Comparison of ENCODE assay signal across 16 mouse cellular contexts in the genomic region with DNA sequence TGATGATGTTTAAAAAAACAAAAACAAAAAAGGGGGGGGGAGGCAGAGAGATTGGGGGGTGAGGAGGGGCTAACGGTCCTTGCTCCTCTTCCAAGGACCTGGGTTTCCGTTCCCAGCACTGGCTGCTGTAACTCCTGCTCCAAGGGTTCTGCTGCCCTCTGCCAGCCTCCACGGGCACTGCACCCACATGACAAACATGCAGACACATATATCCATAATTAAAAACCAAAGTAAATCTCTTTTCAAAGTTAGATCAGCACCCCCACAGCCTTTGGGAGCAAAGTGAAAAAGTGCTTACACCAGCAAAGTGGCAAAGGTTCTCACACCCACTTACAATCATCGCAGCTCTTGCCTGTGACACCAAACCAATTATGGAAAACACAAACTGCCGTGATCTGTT. TPM values are rescaled to one million over a fixed set of nuclear protein-coding genes. Genes with fewer than 3 reads are reported as not detected.
DNase-seq lines count a peak whose midpoint lies in the region; ATAC-seq and TF ChIP-seq lines count a peak whose summit lies in the region.
"Had no signal": no experiment of that assay in that cellular context is flagged by ENCODE, and none has a peak within 500 bp of the region (broad histone marks: within the 10 kb centered on the region; RNA-seq: fewer than 3 reads in every experiment).

No protein-coding gene starts in this region.

- no peak for ATAC-seq in hindbrain, postnatal 0 days
- no peak for ATAC-seq in midbrain, postnatal 0 days (ENCODE audit: low FRiP score)
- ATAC-seq in midbrain, embryonic 14.5 days (ENCODE audit: low FRiP score, low TSS enrichment), result no peak
- ATAC-seq in forebrain, embryonic 11.5 days (replicated peaks; ENCODE audit: low FRiP score), result no peak
- ATAC-seq: forebrain, embryonic 15.5 days; hindbrain, embryonic 16.5 days; midbrain, embryonic 15.5 days had no signal

- peak; percentile 29 for TF ChIP-seq CTCF in hindbrain, postnatal 0 days (IDR thresholded peaks at IDR 0.05; ENCODE audit: low read depth)
- TF ChIP-seq CTCF in midbrain, postnatal 0 days (IDR thresholded peaks at IDR 0.05), result peak; percentile 39
- TF ChIP-seq CTCF in E14TG2a.4 (conservative IDR thresholded peaks at IDR 0.05; ENCODE audit: low read length), result peak; percentile 62
- 0 out of 2 replicates have a peak, but pooled peaks have one; percentile 19 for TF ChIP-seq CTCF in cortical plate, adult 2 months (IDR thresholded peaks at IDR 0.05; ENCODE audit: extremely low read depth, insufficient read depth, low read length)

- no peak overlapping the region for H3K4me2 ChIP-seq in hindbrain, postnatal 0 days (ENCODE audit: low read depth, low read length)
- no peak overlapping the region for H3K4me2 ChIP-seq in midbrain, postnatal 0 days (ENCODE audit: low read depth, low read length, poor library complexity, severe bottlenecking)
- no peak overlapping the region for H3K4me2 ChIP-seq in midbrain, embryonic 14.5 days (ENCODE audit: low read length)
- no peak overlapping the region for H3K4me2 ChIP-seq in forebrain, embryonic 11.5 days (ENCODE audit: low read depth, low read length, severe bottlenecking)
- H3K4me2 ChIP-seq: forebrain, embryonic 15.5 days; midbrain, embryonic 15.5 days; neural tube, embryonic 12.5 days had no signal

- H3K36me3 ChIP-seq in hindbrain, postnatal 0 days (ENCODE audit: insufficient read depth, low read length), result no peaks in the 10 kb centered on the region
- peaks cover 20% of the 10 kb centered on the region for H3K36me3 ChIP-seq in hindbrain, embryonic 10.5 days
- 0 out of 2 replicates have a peak, but pooled peaks cover 2% of the 10 kb centered on the region for H3K36me3 ChIP-seq in midbrain, postnatal 0 days (ENCODE audit: insufficient read depth, low read length)
- H3K36me3 ChIP-seq in midbrain, embryonic 14.5 days (ENCODE audit: control insufficient read depth, insufficient read depth, low read length), result no peaks in the 10 kb centered on the region
- H3K36me3 ChIP-seq in E14TG2a.4 (ENCODE audit: insufficient read depth, low read length), result peaks cover 18% of the 10 kb centered on the region
- H3K36me3 ChIP-seq in forebrain, embryonic 11.5 days (ENCODE audit: control insufficient read depth, insufficient read depth, low read length), result no peaks in the 10 kb centered on the region; the same call in 1 of the 2 replicates
- H3K36me3 ChIP-seq: midbrain, embryonic 15.5 days had no signal

- H3K9ac ChIP-seq in hindbrain, postnatal 0 days (replicated peaks; ENCODE audit: low read length), result no peak overlapping the region
- no peak overlapping the region for H3K9ac ChIP-seq in midbrain, postnatal 0 days (replicated peaks; ENCODE audit: low read length, poor library complexity, severe bottlenecking)
- H3K9ac ChIP-seq in midbrain, embryonic 14.5 days (replicated peaks; ENCODE audit: low read length), result no peak overlapping the region
- H3K9ac ChIP-seq in forebrain, embryonic 11.5 days (ENCODE audit: low read length), result no peak overlapping the region
- H3K9ac ChIP-seq: forebrain, embryonic 15.5 days; midbrain, embryonic 15.5 days; neural tube, embryonic 12.5 days had no signal

- DNase-seq in hindbrain, postnatal 0 days (ENCODE audit: low spot score), result no peak
- no peak for DNase-seq in hindbrain, embryonic 10.5 days (ENCODE audit: low spot score)
- no peak for DNase-seq in midbrain, postnatal 0 days (ENCODE audit: low spot score)
- no peak for DNase-seq in midbrain, embryonic 14.5 days
- no peak for DNase-seq in forebrain, embryonic 11.5 days (ENCODE audit: low spot score)
- no peak for DNase-seq in layer of hippocampus, adult 18-20 months (ENCODE audit: low spot score in 2 of 2)
- DNase-seq: gastrocnemius, postnatal 14 days; kidney, postnatal 14 days; layer of hippocampus, postnatal 36 days; lung, postnatal 4 days had no signal

- no peaks in the 10 kb centered on the region for H3K4me1 ChIP-seq in hindbrain, postnatal 0 days (ENCODE audit: insufficient read depth, low read length)
- H3K4me1 ChIP-seq in hindbrain, embryonic 10.5 days (replicated peaks), result peaks cover 3% of the 10 kb centered on the region; the same call in 1 of the 2 replicates
- H3K4me1 ChIP-seq in midbrain, postnatal 0 days (ENCODE audit: insufficient read depth, low read length), result no peaks in the 10 kb centered on the region
- H3K4me1 ChIP-seq in midbrain, embryonic 14.5 days (ENCODE audit: control insufficient read depth, insufficient read depth, low read length), result no peaks in the 10 kb centered on the region
- H3K4me1 ChIP-seq in E14TG2a.4 (replicated peaks; ENCODE audit: low read depth, low read length), result peaks cover 36% of the 10 kb centered on the region
- no peaks in the 10 kb centered on the region for H3K4me1 ChIP-seq in cortical plate, adult 2 months (ENCODE audit: control insufficient read depth, insufficient read depth, low read length)
- H3K4me1 ChIP-seq in forebrain, embryonic 11.5 days (replicated peaks; ENCODE audit: control insufficient read depth, insufficient read depth, low read length), result no peaks in the 10 kb centered on the region
- H3K4me1 ChIP-seq: forebrain, embryonic 15.5 days; midbrain, embryonic 15.5 days; neural tube, embryonic 12.5 days had no signal

- WGBS in hindbrain, postnatal 0 days, result 93% methylated on average over 5 of the region's 5 CpGs
- 96% methylated on average over 5 of the region's 5 CpGs for WGBS in hindbrain, embryonic 10.5 days
- 98% methylated on average over 5 of the region's 5 CpGs for WGBS in midbrain, postnatal 0 days
- 94% methylated on average over 5 of the region's 5 CpGs for WGBS in midbrain, embryonic 14.5 days
- WGBS in forebrain, embryonic 11.5 days, result 89% methylated on average over 5 of the region's 5 CpGs

- H3K27me3 ChIP-seq in hindbrain, postnatal 0 days (ENCODE audit: insufficient read depth, low read length), result no peaks in the 10 kb centered on the region
- no peaks in the 10 kb centered on the region for H3K27me3 ChIP-seq in hindbrain, embryonic 10.5 days (ENCODE audit: insufficient read depth, poor library complexity, severe bottlenecking)
- H3K27me3 ChIP-seq in midbrain, postnatal 0 days (ENCODE audit: insufficient read depth, low read length), result no peaks in the 10 kb centered on the region
- no peaks in the 10 kb centered on the region for H3K27me3 ChIP-seq in midbrain, embryonic 14.5 days (ENCODE audit: control insufficient read depth, insufficient read depth, low read length)
- H3K27me3 ChIP-seq in E14TG2a.4 (ENCODE audit: insufficient read depth, low read length), result no peaks in the 10 kb centered on the region
- H3K27me3 ChIP-seq in forebrain, embryonic 11.5 days (ENCODE audit: control insufficient read depth, insufficient read depth, low read length), result no peaks in the 10 kb centered on the region
- H3K27me3 ChIP-seq: forebrain, embryonic 15.5 days; midbrain, embryonic 15.5 days; neural tube, embryonic 12.5 days had no signal

- H3K4me3 ChIP-seq in hindbrain, postnatal 0 days (ENCODE audit: low read length), result no peak overlapping the region
- H3K4me3 ChIP-seq in hindbrain, embryonic 10.5 days, result no peak overlapping the region
- no peak overlapping the region for H3K4me3 ChIP-seq in midbrain, postnatal 0 days (ENCODE audit: low read depth, low read length)
- no peak overlapping the region for H3K4me3 ChIP-seq in midbrain, embryonic 14.5 days (replicated peaks; ENCODE audit: low read depth, low read length)
- H3K4me3 ChIP-seq in E14TG2a.4 (replicated peaks; ENCODE audit: low read length), result no peak overlapping the region
- no peak overlapping the region for H3K4me3 ChIP-seq in cortical plate, adult 2 months (ENCODE audit: insufficient read depth, low read length)
- H3K4me3 ChIP-seq in forebrain, embryonic 11.5 days (ENCODE audit: low read depth, low read length), result no peak overlapping the region
- H3K4me3 ChIP-seq: forebrain, embryonic 15.5 days; midbrain, embryonic 15.5 days; neural tube, embryonic 12.5 days had no signal

- TF ChIP-seq POLR2A in cortical plate, adult 2 months (IDR thresholded peaks at IDR 0.05; ENCODE audit: extremely low read depth, insufficient read depth, low read length), result no peak

- no peaks in the 10 kb centered on the region for H3K9me3 ChIP-seq in hindbrain, postnatal 0 days (ENCODE audit: low read length)
- 0 out of 2 replicates have a peak, but pooled peaks cover 4% of the 10 kb centered on the region for H3K9me3 ChIP-seq in hindbrain, embryonic 10.5 days
- H3K9me3 ChIP-seq in midbrain, postnatal 0 days (ENCODE audit: low read length), result no peaks in the 10 kb centered on the region
- no peaks in the 10 kb centered on the region for H3K9me3 ChIP-seq in midbrain, embryonic 14.5 days (ENCODE audit: control insufficient read depth, low read length)
- no peaks in the 10 kb centered on the region for H3K9me3 ChIP-seq in E14TG2a.4 (ENCODE audit: low read length)
- no peaks in the 10 kb centered on the region; the same call in 1 of the 2 replicates for H3K9me3 ChIP-seq in forebrain, embryonic 11.5 days (ENCODE audit: control insufficient read depth, low read length)
- H3K9me3 ChIP-seq: forebrain, embryonic 15.5 days; midbrain, embryonic 15.5 days; neural tube, embryonic 12.5 days had no signal

- H3K27ac ChIP-seq in hindbrain, postnatal 0 days, result no peak overlapping the region
- H3K27ac ChIP-seq in hindbrain, embryonic 10.5 days, result no peak overlapping the region
- no peak overlapping the region for H3K27ac ChIP-seq in midbrain, postnatal 0 days (ENCODE audit: low read depth, low read length)
- H3K27ac ChIP-seq in midbrain, embryonic 14.5 days (replicated peaks; ENCODE audit: low read depth, low read length), result no peak overlapping the region
- H3K27ac ChIP-seq in cortical plate, adult 2 months (ENCODE audit: insufficient read depth, low read length), result no peak overlapping the region
- H3K27ac ChIP-seq in forebrain, embryonic 11.5 days (ENCODE audit: low read depth, low read length), result no peak overlapping the region
- H3K27ac ChIP-seq: forebrain, embryonic 15.5 days; midbrain, embryonic 15.5 days; neural tube, embryonic 12.5 days had no signal

RNA-seq across cellular contexts. Expression of gene Fryl, which starts 57.7 kb away (rescaled TPM):
- 69.4 and 80.6 TPM in 2 replicates for total RNA-seq in hindbrain, postnatal 0 days (2014; rRNA removed)
- 20.5 and 20.8 TPM in 2 replicates for polyA plus RNA-seq in hindbrain, postnatal 0 days (2015; fragmentation: Nextera tagmentation; extraction: Ambion mirVana)
- 29.4 and 30.7 TPM in 2 replicates for polyA plus RNA-seq in hindbrain, embryonic 10.5 days (2016; fragmentation: Nextera tagmentation; extraction: Ambion mirVana)
- total RNA-seq in midbrain, postnatal 0 days (2014; rRNA removed), result 52.8 and 66.2 TPM in 2 replicates
- polyA plus RNA-seq in midbrain, postnatal 0 days (2015; fragmentation: Nextera tagmentation; extraction: Ambion mirVana), result 17.7 and 23.8 TPM in 2 replicates
- polyA plus RNA-seq in midbrain, embryonic 14.5 days (2014; fragmentation: Nextera tagmentation; extraction: Ambion mirVana), result 45.3 and 48.5 TPM in 2 replicates
- 46.5 and 50.3 TPM in 2 replicates for polyA plus RNA-seq in cortical plate, adult 2 months (2012; rRNA removed)
- polyA plus RNA-seq in forebrain, embryonic 11.5 days (2014; fragmentation: Nextera tagmentation; extraction: Ambion mirVana), result 48.0 and 49.6 TPM in 2 replicates
- total RNA-seq in layer of hippocampus, adult 18-20 months (2021), result 10 to 100 TPM; 63.6 to 66.7 TPM
